Mouse (Mus musculus): ENCODE results near the gene Nek6. TPM values are rescaled to one million over a fixed set of nuclear protein-coding genes. Genes with fewer than 3 reads are reported as not detected.

Gene Nek6
- polyA plus RNA-seq, 1 experiment, result 173 TPM

DNA sequence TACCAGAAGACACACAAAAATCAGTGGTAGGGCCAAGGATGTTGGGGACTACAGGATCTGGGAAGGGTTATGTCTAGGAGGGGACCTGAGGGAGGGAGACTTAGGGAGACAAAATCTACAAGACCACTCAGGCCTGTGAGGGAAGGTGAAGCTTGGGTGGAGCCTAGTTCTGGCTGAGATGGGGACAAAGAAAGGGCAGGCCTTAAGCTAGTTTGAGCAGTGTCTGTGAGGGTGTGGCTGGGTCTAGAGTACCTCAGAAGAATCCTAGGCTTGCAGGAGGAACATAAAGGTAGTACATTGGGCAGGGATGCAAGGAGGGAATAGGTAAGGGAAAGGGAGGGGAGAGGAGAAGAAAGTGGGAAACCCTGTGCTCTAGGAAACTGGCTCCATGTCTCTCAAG is 32.9 kb downstream of the Nek6 start:
- TF ChIP-seq POLR2A (IDR thresholded peaks at IDR 0.05; ENCODE audit: low read depth, low read length), result no peak
- TF ChIP-seq CTCF (IDR thresholded peaks at IDR 0.05; ENCODE audit: extremely low read depth, insufficient read length, insufficient replicate concordance, low read depth, low read length), result no peak
- Histone ChIP-seq H3K36me3 (ENCODE audit: control insufficient read depth, insufficient read depth, low read length) (no peaks in the 10 kb centered on the region), H3K27ac (ENCODE audit: insufficient read depth, low read depth, low read length) (no peak overlapping the region), H3K27me3 (ENCODE audit: control insufficient read depth, insufficient read depth, low read length) (no peaks in the 10 kb centered on the region), H3K4me3 (ENCODE audit: low read depth, low read length) (no peak overlapping the region), H3K4me1 (ENCODE audit: control insufficient read depth, insufficient read depth, insufficient read length, low read length) (peaks cover 48% of the 10 kb centered on the region)

DNA sequence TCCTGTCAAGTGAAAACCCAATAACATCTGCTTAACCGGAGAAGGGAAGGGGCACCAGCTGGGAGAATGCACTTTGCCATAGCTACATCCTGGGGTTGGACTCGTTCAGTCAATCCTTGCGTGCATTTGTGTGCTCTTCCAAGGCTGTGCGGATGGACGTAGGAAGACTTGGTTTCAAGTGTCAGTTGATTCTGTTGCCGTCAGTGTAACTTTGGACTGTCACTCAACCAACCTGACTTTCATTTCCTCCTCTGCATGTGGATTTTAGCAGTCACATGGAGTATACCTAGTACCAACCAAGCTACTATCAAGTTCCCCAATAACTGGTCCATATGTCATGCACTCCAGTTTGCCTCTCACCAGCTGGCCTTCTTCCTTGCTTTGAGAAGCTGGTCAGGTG is 33.5 kb downstream of the Nek6 start:
- no peak overlapping the region for H3K27ac ChIP-seq (ENCODE audit: insufficient read depth, low read depth, low read length)

DNA sequence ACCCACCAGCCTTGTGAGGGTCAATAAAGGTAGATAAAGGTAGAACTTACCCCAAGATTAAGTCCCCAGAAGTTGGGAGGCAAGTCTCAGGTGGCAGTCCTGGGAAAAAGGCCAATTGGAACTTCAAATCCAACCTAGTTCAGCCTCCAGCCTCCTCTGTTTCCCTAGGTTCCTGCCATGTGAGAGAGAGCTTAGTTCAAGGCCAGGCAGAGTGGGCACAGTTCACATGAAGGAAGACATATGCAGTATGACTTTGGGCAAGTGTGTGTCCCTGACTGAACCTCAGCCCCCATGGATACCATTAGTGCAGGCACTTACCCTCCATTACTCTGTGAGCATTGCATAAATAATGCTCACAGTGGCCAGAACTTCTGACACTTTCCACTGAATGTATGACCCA is 34.3 kb downstream of the Nek6 start:
- H3K4me3 ChIP-seq (ENCODE audit: low read depth, low read length), result no peak overlapping the region
- no peaks in the 10 kb centered on the region for H3K27me3 ChIP-seq (ENCODE audit: control insufficient read depth, insufficient read depth, low read length)
- peaks cover 35% of the 10 kb centered on the region; the same call in 1 of the 2 replicates for H3K4me1 ChIP-seq (ENCODE audit: control insufficient read depth, insufficient read depth, insufficient read length, low read length)
- TF ChIP-seq POLR2A (IDR thresholded peaks at IDR 0.05; ENCODE audit: low read depth, low read length), result no peak
- TF ChIP-seq CTCF (IDR thresholded peaks at IDR 0.05; ENCODE audit: extremely low read depth, insufficient read length, insufficient replicate concordance, low read depth, low read length), result no peak
- peaks cover 5% of the 10 kb centered on the region; the same call in 1 of the 2 replicates for H3K36me3 ChIP-seq (ENCODE audit: control insufficient read depth, insufficient read depth, low read length)
- H3K27ac ChIP-seq (ENCODE audit: insufficient read depth, low read depth, low read length), result no peak overlapping the region

More for the DNA sequence above, 33.5 kb downstream of the Nek6 start:
- Histone ChIP-seq H3K4me1 (ENCODE audit: control insufficient read depth, insufficient read depth, insufficient read length, low read length) (peaks cover 42% of the 10 kb centered on the region; the same call in 1 of the 2 replicates), H3K36me3 (ENCODE audit: control insufficient read depth, insufficient read depth, low read length) (no peaks in the 10 kb centered on the region), H3K27me3 (ENCODE audit: control insufficient read depth, insufficient read depth, low read length) (no peaks in the 10 kb centered on the region), H3K4me3 (ENCODE audit: low read depth, low read length) (no peak overlapping the region)
- no peak for TF ChIP-seq CTCF (IDR thresholded peaks at IDR 0.05; ENCODE audit: extremely low read depth, insufficient read length, insufficient replicate concordance, low read depth, low read length)
- TF ChIP-seq POLR2A (IDR thresholded peaks at IDR 0.05; ENCODE audit: low read depth, low read length), result no peak
- 65% methylated on average over 6 of the region's 6 CpGs for WGBS

DNA sequence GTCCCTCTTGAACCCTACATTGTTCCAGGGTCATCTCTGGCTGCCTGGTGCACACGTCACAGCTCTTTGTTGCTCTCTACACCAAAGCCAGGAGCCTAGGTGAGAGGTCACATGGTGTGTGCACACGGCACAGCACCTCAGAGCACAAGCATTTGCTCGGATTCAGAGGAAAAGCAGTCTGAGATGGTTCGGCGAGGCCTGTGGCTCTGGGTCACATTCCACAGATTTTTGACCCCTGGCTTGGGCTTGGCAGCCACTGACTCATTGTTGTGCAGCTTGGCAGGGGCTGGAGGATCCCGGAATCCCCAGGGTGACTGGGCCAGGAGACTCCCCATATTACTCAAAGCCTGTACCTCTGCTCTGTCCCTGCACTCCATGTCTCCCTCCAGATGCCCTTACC is 34.8 kb downstream of the Nek6 start:
- H3K4me1 ChIP-seq (ENCODE audit: control insufficient read depth, insufficient read depth, insufficient read length, low read length), result peaks cover 30% of the 10 kb centered on the region; the same call in 1 of the 2 replicates

DNA sequence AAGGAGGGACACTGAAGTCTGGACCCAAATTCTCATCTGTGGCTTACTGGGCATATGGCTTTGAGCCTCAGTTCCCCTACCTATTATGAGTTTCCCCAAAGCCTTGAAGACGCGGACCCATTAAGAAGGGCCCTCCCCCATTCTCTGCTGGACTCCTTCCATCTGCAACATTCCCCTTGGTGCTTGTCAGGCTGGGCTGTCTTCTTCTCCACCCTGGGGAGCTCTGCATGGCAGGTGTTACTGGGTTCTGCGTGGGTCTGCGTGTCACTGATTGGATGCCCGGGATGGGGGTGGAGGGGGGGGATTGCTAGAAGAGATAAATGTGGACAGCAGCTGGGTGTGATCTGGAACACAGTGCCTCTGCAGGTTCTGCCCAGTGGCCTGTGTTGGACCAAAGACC is 35.3 kb downstream of the Nek6 start:
- Histone ChIP-seq H3K36me3 (ENCODE audit: control insufficient read depth, insufficient read depth, low read length) (peaks cover 13% of the 10 kb centered on the region), H3K4me1 (ENCODE audit: control insufficient read depth, insufficient read depth, insufficient read length, low read length) (peaks cover 25% of the 10 kb centered on the region; the same call in 1 of the 2 replicates), H3K27me3 (ENCODE audit: control insufficient read depth, insufficient read depth, low read length) (no peaks in the 10 kb centered on the region), H3K27ac (ENCODE audit: insufficient read depth, low read depth, low read length) (no peak overlapping the region), H3K4me3 (ENCODE audit: low read depth, low read length) (no peak overlapping the region)
- WGBS, result 82% methylated on average over 5 of the region's 5 CpGs
- no peak for TF ChIP-seq CTCF (IDR thresholded peaks at IDR 0.05; ENCODE audit: extremely low read depth, insufficient read length, insufficient replicate concordance, low read depth, low read length)
- TF ChIP-seq POLR2A (IDR thresholded peaks at IDR 0.05; ENCODE audit: low read depth, low read length), result no peak

More for the DNA sequence above, 34.8 kb downstream of the Nek6 start:
- Histone ChIP-seq H3K4me3 (ENCODE audit: low read depth, low read length) (no peak overlapping the region), H3K36me3 (ENCODE audit: control insufficient read depth, insufficient read depth, low read length) (peaks cover 8% of the 10 kb centered on the region), H3K27me3 (ENCODE audit: control insufficient read depth, insufficient read depth, low read length) (no peaks in the 10 kb centered on the region), H3K27ac (ENCODE audit: insufficient read depth, low read depth, low read length) (no peak overlapping the region)
- TF ChIP-seq POLR2A (IDR thresholded peaks at IDR 0.05; ENCODE audit: low read depth, low read length) (no peak), CTCF (IDR thresholded peaks at IDR 0.05; ENCODE audit: extremely low read depth, insufficient read length, insufficient replicate concordance, low read depth, low read length) (no peak)
- WGBS, result 56% methylated on average over 6 of the region's 6 CpGs

DNA sequence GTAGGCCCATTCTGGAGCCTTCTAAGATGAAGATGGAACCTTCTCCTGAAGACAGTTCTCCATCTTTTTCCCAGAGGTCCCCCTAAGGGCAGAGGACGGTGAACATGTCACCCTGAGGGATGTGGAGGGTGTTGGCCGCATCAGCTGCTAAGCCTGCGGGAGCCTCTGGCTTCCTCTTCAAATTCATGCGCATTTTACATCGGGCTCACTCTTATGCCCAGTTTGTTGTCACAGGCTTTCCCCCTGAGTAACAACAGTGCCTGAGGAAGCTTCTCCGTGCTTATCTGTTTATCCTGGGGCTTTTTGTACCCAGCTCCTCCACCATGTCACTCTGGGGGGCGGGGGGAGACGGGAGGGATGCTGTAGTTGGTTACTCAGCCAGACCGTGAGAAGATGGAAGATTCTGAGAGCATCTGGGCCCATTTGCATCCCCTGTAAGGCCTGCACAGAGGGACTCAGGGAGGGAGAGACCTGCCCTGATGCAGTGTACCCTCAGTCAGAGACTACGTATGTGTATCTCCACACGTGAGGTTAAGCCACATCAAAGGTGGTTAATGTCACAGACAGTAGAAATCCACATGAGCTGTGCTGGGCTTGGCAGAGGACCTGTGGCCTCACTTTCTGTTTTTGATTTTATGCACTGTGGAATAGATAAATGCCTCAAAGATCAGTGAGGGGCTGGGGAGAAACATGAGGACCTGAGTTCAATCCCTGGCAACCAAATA is 36.5 kb downstream of the Nek6 start:
- WGBS, result 89% methylated on average over 11 of the region's 11 CpGs
- peaks cover 18% of the 10 kb centered on the region; the same call in 1 of the 2 replicates for H3K4me1 ChIP-seq (ENCODE audit: control insufficient read depth, insufficient read depth, insufficient read length, low read length)

DNA sequence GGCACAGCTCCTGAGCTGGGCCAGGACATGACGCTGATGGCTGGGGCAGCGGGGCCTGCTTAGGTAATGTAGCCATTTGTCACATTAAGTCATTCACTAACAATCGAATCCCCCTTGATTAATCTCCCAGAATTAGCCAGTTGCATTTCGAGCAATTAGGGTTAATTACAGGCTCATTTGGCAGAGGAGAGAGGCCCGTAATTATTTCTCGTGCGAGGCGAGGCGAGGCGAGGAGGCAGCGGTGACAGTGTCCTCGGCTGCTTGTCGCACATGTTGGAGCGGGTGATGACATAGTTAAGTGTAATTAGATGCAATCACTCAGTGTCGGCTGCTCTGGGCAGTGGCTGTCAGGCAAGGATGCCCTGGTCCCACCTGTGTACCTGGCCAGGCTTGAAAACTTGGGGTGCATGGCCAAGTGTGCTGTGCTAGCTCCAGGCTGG is 40.6 kb downstream of the Nek6 start:
- TF ChIP-seq CTCF (IDR thresholded peaks at IDR 0.05; ENCODE audit: extremely low read depth, insufficient read length, insufficient replicate concordance, low read depth, low read length), result no peak
- TF ChIP-seq POLR2A (IDR thresholded peaks at IDR 0.05; ENCODE audit: low read depth, low read length), result no peak
- 90% methylated on average over 15 of the region's 15 CpGs for WGBS
- H3K4me1 ChIP-seq (ENCODE audit: control insufficient read depth, insufficient read depth, insufficient read length, low read length), result no peaks in the 10 kb centered on the region
- no peak overlapping the region for H3K27ac ChIP-seq (ENCODE audit: insufficient read depth, low read depth, low read length)
- no peak overlapping the region for H3K4me3 ChIP-seq (ENCODE audit: low read depth, low read length)
- H3K36me3 ChIP-seq (ENCODE audit: control insufficient read depth, insufficient read depth, low read length), result peaks cover 21% of the 10 kb centered on the region
- no peaks in the 10 kb centered on the region for H3K27me3 ChIP-seq (ENCODE audit: control insufficient read depth, insufficient read depth, low read length)

More for the DNA sequence above, 36.5 kb downstream of the Nek6 start:
- no peak overlapping the region for H3K4me3 ChIP-seq (ENCODE audit: low read depth, low read length)
- H3K27ac ChIP-seq (ENCODE audit: insufficient read depth, low read depth, low read length), result no peak overlapping the region
- H3K27me3 ChIP-seq (ENCODE audit: control insufficient read depth, insufficient read depth, low read length), result no peaks in the 10 kb centered on the region
- TF ChIP-seq CTCF (IDR thresholded peaks at IDR 0.05; ENCODE audit: extremely low read depth, insufficient read length, insufficient replicate concordance, low read depth, low read length) (no peak), POLR2A (IDR thresholded peaks at IDR 0.05; ENCODE audit: low read depth, low read length) (no peak)
- peaks cover 21% of the 10 kb centered on the region for H3K36me3 ChIP-seq (ENCODE audit: control insufficient read depth, insufficient read depth, low read length)
